Mouse (Mus musculus) E14TG2a.4 (cell line): ENCODE results near the gene Ttc36.

ENCODE experiments used
- CTCF ChIP-seq: conservative IDR thresholded peaks from 2 replicates; pipeline ENCODE4 v1.5.1; 2014; ENCODE audit warnings: low read length
- NANOG ChIP-seq: IDR thresholded peaks from 2 replicates; pipeline ENCODE4 v1.6.1; 2014; ENCODE audit warnings: borderline replicate concordance, low read length, mixed read lengths
- POU5F1 ChIP-seq: IDR thresholded peaks from 2 replicates; pipeline ENCODE4 v1.6.1; 2014; ENCODE audit warnings: low read length, borderline replicate concordance

DNA sequence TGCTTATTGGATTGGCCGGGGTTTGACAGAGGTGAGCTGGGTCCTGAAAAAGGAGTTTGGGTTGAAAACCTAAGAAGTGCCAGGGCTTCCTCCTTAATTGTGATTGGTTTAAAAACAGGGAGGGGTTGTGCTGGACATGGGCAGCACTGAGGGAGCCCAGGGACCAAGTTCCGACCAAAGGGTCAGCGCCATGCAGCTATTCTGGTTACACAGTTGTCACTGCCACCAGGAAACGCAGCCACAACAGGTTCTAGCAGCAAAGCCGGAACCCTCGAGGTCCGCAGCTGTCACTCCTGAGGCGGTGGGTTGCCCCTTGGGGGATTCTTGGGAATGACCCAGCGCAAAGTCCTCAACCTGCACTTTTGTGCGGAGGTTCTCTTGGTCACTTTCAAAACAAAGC, 1.8 kb upstream of the Ttc36 start:
- no peak for TF ChIP-seq POU5F1
- no peak for TF ChIP-seq NANOG
- TF ChIP-seq CTCF, result no peak
